In genomic region chr1:135725936-135726335, GRCm38 (mm10) we compare ENCODE assay signal across 9 mouse cellular contexts. TPM values are rescaled to one million over a fixed set of nuclear protein-coding genes. Genes with fewer than 3 reads are reported as not detected.
DNase-seq lines count a peak whose midpoint lies in the region; ATAC-seq lines count a peak whose summit lies in the region.
"Had no signal": no experiment of that assay in that cellular context is flagged by ENCODE, and none has a peak within 500 bp of the region (broad histone marks: within the 10 kb centered on the region; RNA-seq: fewer than 3 reads in every experiment).

No protein-coding gene starts in this region.

- WGBS in embryonic facial prominence, embryonic 14.5 days: 50% methylated on average over 7 of the region's 7 CpGs
- WGBS in embryonic facial prominence, embryonic 10.5 days: 85% methylated on average over 7 of the region's 7 CpGs
- 38% methylated on average over 7 of the region's 7 CpGs for WGBS in stomach, embryonic 15.5 days

- H3K4me3 ChIP-seq in embryonic facial prominence, embryonic 14.5 days (ENCODE audit: low read depth, low read length): no peak overlapping the region
- H3K4me3 ChIP-seq in embryonic facial prominence, embryonic 10.5 days: no peak overlapping the region
- no peak overlapping the region for H3K4me3 ChIP-seq in stomach, embryonic 15.5 days (replicated peaks)

- H3K4me1 ChIP-seq in embryonic facial prominence, embryonic 14.5 days (ENCODE audit: control insufficient read depth, insufficient read depth, low read length): peaks cover 14% of the 10 kb centered on the region
- H3K4me1 ChIP-seq in embryonic facial prominence, embryonic 10.5 days: peaks cover 32% of the 10 kb centered on the region
- H3K4me1 ChIP-seq in stomach, embryonic 15.5 days: peaks cover 20% of the 10 kb centered on the region

- no peak for ATAC-seq in embryonic facial prominence, embryonic 14.5 days (ENCODE audit: low read depth)
- no peak for ATAC-seq in stomach, embryonic 15.5 days (ENCODE audit: insufficient read depth, low FRiP score, low read depth)
- ATAC-seq: forebrain, postnatal 0 days had no signal

- DNase-seq in embryonic facial prominence, embryonic 14.5 days (ENCODE audit: low spot score): peak; percentile 82
- no peak for DNase-seq in embryonic facial prominence, embryonic 10.5 days (ENCODE audit: low spot score)
- DNase-seq in spleen, postnatal 36 days (ENCODE audit: low spot score in 2 of 2): peak; percentile 63 to 76
- DNase-seq in spleen, postnatal 14 days (ENCODE audit: low spot score in 2 of 2): no peak
- peak; percentile 41 to 57 for DNase-seq in kidney, postnatal 4 days
- no peak for DNase-seq in retina, embryonic 14.5 days (ENCODE audit: low spot score)
- DNase-seq in adrenal gland, adult 18-20 months (ENCODE audit: low spot score in 2 of 2): no peak
- DNase-seq: forebrain, postnatal 0 days had no signal

- no peaks in the 10 kb centered on the region for H3K9me3 ChIP-seq in embryonic facial prominence, embryonic 14.5 days (ENCODE audit: control insufficient read depth, low read length)
- no peaks in the 10 kb centered on the region for H3K9me3 ChIP-seq in embryonic facial prominence, embryonic 10.5 days
- H3K9me3 ChIP-seq in stomach, embryonic 15.5 days: no peaks in the 10 kb centered on the region

- no peaks in the 10 kb centered on the region for H3K36me3 ChIP-seq in embryonic facial prominence, embryonic 14.5 days (ENCODE audit: control insufficient read depth, insufficient read depth, low read length)
- H3K36me3 ChIP-seq in embryonic facial prominence, embryonic 10.5 days (replicated peaks): no peaks in the 10 kb centered on the region
- no peaks in the 10 kb centered on the region for H3K36me3 ChIP-seq in stomach, embryonic 15.5 days

- H3K27me3 ChIP-seq in embryonic facial prominence, embryonic 14.5 days (replicated peaks; ENCODE audit: control insufficient read depth, insufficient read depth, low read length): no peaks in the 10 kb centered on the region
- H3K27me3 ChIP-seq in embryonic facial prominence, embryonic 10.5 days (replicated peaks; ENCODE audit: low read depth, poor library complexity, severe bottlenecking): peaks cover 15% of the 10 kb centered on the region
- H3K27me3 ChIP-seq in stomach, embryonic 15.5 days (replicated peaks): no peaks in the 10 kb centered on the region

- H3K27ac ChIP-seq in embryonic facial prominence, embryonic 14.5 days (replicated peaks; ENCODE audit: low read depth, low read length): no peak overlapping the region
- no peak overlapping the region for H3K27ac ChIP-seq in embryonic facial prominence, embryonic 10.5 days (replicated peaks)
- 0 out of 2 replicates have a peak overlapping the region, but pooled peaks have one; percentile 38 for H3K27ac ChIP-seq in stomach, embryonic 15.5 days

- no peak overlapping the region for H3K9ac ChIP-seq in embryonic facial prominence, embryonic 14.5 days (ENCODE audit: low read depth, low read length)
- H3K9ac ChIP-seq in stomach, embryonic 15.5 days: no peak overlapping the region
- H3K9ac ChIP-seq: forebrain, postnatal 0 days had no signal

- H3K4me2 ChIP-seq in embryonic facial prominence, embryonic 14.5 days (ENCODE audit: low read depth, low read length): no peak overlapping the region
- no peak overlapping the region for H3K4me2 ChIP-seq in stomach, embryonic 15.5 days

RNA-seq across cellular contexts. Expression of gene Csrp1, which starts 6.1 kb away (rescaled TPM):
- 112 and 119 TPM in 2 replicates for polyA plus RNA-seq in embryonic facial prominence, embryonic 14.5 days (2014; fragmentation: Nextera tagmentation; extraction: Ambion mirVana)
- 47.4 and 51.9 TPM in 2 replicates for polyA plus RNA-seq in embryonic facial prominence, embryonic 10.5 days (2016; fragmentation: Nextera tagmentation; extraction: Ambion mirVana)
- 225 and 236 TPM in 2 replicates for polyA plus RNA-seq in stomach, embryonic 15.5 days (2015; fragmentation: Nextera tagmentation; extraction: Ambion mirVana)
- total RNA-seq in adrenal gland, adult 18-20 months (2021): 100 to 1,000 TPM in 1 of 2 experiments, 10 to 100 TPM in 1; 63.7 to 118 TPM

RNA-seq across cellular contexts. Expression of gene Phlda3, which starts 40.0 kb away (rescaled TPM):
- 80.1 and 90.4 TPM in 2 replicates for polyA plus RNA-seq in embryonic facial prominence, embryonic 14.5 days (2014; fragmentation: Nextera tagmentation; extraction: Ambion mirVana)
- 29.0 and 32.2 TPM in 2 replicates for polyA plus RNA-seq in embryonic facial prominence, embryonic 10.5 days (2016; fragmentation: Nextera tagmentation; extraction: Ambion mirVana)
- polyA plus RNA-seq in stomach, embryonic 15.5 days (2015; fragmentation: Nextera tagmentation; extraction: Ambion mirVana): 79.8 and 95.3 TPM in 2 replicates
- 100 to 1,000 TPM in 1 of 2 experiments, 10 to 100 TPM in 1; 35.0 to 166 TPM for total RNA-seq in adrenal gland, adult 18-20 months (2021)

RNA-seq across cellular contexts. Expression of gene Tnni1, which starts 53.3 kb away (rescaled TPM):
- polyA plus RNA-seq in embryonic facial prominence, embryonic 14.5 days (2014; fragmentation: Nextera tagmentation; extraction: Ambion mirVana): 637 and 738 TPM in 2 replicates
- 5.5 and 7.9 TPM in 2 replicates for polyA plus RNA-seq in embryonic facial prominence, embryonic 10.5 days (2016; fragmentation: Nextera tagmentation; extraction: Ambion mirVana)
- polyA plus RNA-seq in stomach, embryonic 15.5 days (2015; fragmentation: Nextera tagmentation; extraction: Ambion mirVana): 8.8 and 15.3 TPM in 2 replicates
- total RNA-seq in adrenal gland, adult 18-20 months (2021): under 1 TPM in 1 of 2 experiments, not detected in 1; 0.26 TPM

Comparison
In these comparisons a context has a peak if more than half of its experiments do, and no peak if none do; other contexts are left out.
1. DNase-seq: peak in embryonic facial prominence, embryonic 14.5 days (single experiment), spleen, postnatal 36 days (2 of 2) and kidney, postnatal 4 days (2 of 2); none in embryonic facial prominence, embryonic 10.5 days (single experiment), spleen, postnatal 14 days (0 of 2), retina, embryonic 14.5 days (single experiment) and adrenal gland, adult 18-20 months (0 of 2).
2. RNA of gene Tnni1, which starts 53.3 kb away (polyA plus RNA-seq): 637 to 738 TPM in embryonic facial prominence, embryonic 14.5 days; 8.8 to 15.3 TPM in stomach, embryonic 15.5 days and 5.5 to 7.9 TPM in embryonic facial prominence, embryonic 10.5 days; every median in the first group is over 10 times any median in the second.